Mouse (Mus musculus): ENCODE measurements at regions not wholly inside any gene's neighbourhood (a gene's known extent, or its start where the extent isn't known, plus 50 kb on each side); places are given as distances from the start of the nearest gene placed in this dataset.

DNA sequence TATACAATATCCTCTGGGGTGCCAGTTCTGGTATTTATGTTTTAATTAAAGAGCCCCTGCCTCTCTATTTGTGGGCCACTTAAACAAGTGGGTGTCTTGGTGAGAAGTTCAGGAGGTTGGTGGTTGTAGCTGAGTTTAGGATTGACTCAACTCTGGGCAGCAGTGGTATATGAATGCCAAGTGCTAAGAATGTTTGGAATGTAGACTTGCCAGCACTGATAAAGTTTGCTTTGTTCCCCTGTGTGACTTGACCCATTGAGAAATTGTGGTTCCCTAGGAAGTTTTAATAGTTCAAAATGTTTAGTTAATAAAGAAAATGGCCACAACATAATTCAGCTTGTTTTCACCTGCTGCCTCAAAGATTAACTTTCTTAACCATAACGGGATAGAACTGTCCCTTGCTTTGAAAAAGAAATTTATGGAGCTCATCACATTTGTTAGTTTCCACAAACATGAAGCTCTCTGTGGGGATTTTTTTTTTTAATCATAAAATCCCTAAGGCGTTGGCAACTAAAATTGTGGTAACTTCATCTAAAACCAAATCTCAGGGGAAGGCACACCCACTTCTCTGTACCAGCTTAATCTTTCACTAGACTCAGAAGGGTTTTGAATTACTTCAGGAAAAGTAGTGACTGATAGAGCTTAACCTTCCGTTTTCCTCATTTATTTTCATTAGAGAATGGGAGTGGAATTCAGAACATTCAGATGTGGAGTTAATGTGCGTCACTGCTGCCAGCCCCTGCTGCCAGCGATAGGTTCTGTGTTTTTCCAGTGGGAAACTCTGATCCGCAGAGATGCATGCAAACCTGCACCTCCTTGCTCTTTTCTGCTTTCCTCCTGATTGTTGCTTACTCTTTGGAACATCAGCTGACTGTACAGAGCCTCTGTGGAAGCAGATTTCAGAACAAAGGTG lies 126.4 kb downstream of the Ogfrl1 start:
- TF ChIP-seq POLR2A (IDR thresholded peaks at IDR 0.05; ENCODE audit: borderline replicate concordance, extremely low read depth, insufficient read depth, insufficient read length, poor library complexity, severe bottlenecking): no peak
- no peak for TF ChIP-seq CTCF (IDR thresholded peaks at IDR 0.05; ENCODE audit: borderline replicate concordance, extremely low read depth, insufficient read depth, insufficient read length)

Data from brain, embryonic 14.5 days (tissue).